Mouse (Mus musculus) bone marrow, adult 2 months (tissue): ENCODE results near the gene Arhgap45.

Source experiments
- CTCF ChIP-seq: fragments of 200-500 bp; IDR thresholded peaks from 2 replicates; pipeline ENCODE4 v1.5.1; 2011; ENCODE audit warnings: low read length, control low read depth; ENCODE audit not compliant: control insufficient read depth, insufficient read depth
- POLR2A ChIP-seq: fragments of 200-500 bp; IDR thresholded peaks from 2 replicates; pipeline ENCODE4 v1.6.1; 2011; ENCODE audit warnings: low read depth, mild to moderate bottlenecking, control low read depth, low read length, borderline replicate concordance; ENCODE audit not compliant: control insufficient read depth

DNA sequence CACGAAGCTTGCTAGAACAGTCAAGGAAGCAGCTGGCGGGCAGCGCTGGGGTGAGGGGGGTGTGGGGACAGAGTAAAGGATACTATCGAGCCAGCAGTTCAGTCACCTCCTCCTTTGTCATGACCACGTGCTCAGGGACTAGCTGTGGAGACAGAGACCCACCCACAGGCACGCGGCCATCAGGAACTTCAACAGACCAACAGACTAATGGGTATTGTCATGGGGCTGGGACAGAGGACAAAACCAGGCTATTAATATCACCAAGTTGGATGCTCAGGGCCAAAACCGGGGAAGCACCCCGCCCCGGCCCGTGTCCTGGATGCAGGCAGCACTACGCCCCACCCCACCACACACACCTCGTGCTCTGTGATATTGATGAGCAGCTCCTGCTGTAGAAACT, 20.4 kb downstream of the Arhgap45 start:
- TF ChIP-seq CTCF (no peak), POLR2A (no peak)
